Mouse (Mus musculus): ENCODE data around the gene Traf1. TPM values are rescaled to one million over a fixed set of nuclear protein-coding genes. Genes with fewer than 3 reads are reported as not detected.

The Traf1 gene
- total and polyA plus RNA-seq, 2 experiments from 2014 or later: 2.6 to 3.9 TPM

GRCm38 (mm10) chr2:34904849-34905542 lies 56.6 kb downstream of the Traf1 start:
- Histone ChIP-seq H3K36me3 (ENCODE audit: insufficient read depth, low read length) (no peaks in the 10 kb centered on the region), H3K4me3 (ENCODE audit: low read length) (peak overlapping the region; percentile 28), H3K4me2 (ENCODE audit: low read depth, low read length) (peak overlapping the region; percentile 62), H3K9me3 (ENCODE audit: low read length) (no peaks in the 10 kb centered on the region), H3K4me1 (ENCODE audit: insufficient read depth, low read length) (peaks cover 7% of the 10 kb centered on the region; the same call in 1 of the 2 replicates), H3K27me3 (ENCODE audit: insufficient read depth, low read length) (no peaks in the 10 kb centered on the region), H3K27ac (peak overlapping the region; percentile 82), H3K9ac (replicated peaks; ENCODE audit: low read length) (peak overlapping the region; percentile 22)
- DNase-seq (ENCODE audit: low spot score) (peak; percentile 99), ATAC-seq (peak; percentile 98)
- 0 out of 2 replicates have a peak, but pooled peaks have one; percentile 1 for TF ChIP-seq CTCF (IDR thresholded peaks at IDR 0.05; ENCODE audit: low read depth)
- under 1% methylated on average over 34 of the region's 34 CpGs for WGBS

GRCm38 (mm10) chr2:34903652-34904405 lies 57.7 kb downstream of the Traf1 start:
- H3K9ac ChIP-seq (replicated peaks; ENCODE audit: low read length): no peak overlapping the region
- H3K4me1 ChIP-seq (ENCODE audit: insufficient read depth, low read length): peaks cover 7% of the 10 kb centered on the region; the same call in 1 of the 2 replicates
- H3K9me3 ChIP-seq (ENCODE audit: low read length): no peaks in the 10 kb centered on the region
- DNase-seq (ENCODE audit: low spot score): no peak
- H3K27ac ChIP-seq: peak overlapping the region; percentile 61
- no peaks in the 10 kb centered on the region for H3K36me3 ChIP-seq (ENCODE audit: insufficient read depth, low read length)
- no peak for ATAC-seq
- peak overlapping the region; percentile 62 for H3K4me2 ChIP-seq (ENCODE audit: low read depth, low read length)
- H3K27me3 ChIP-seq (ENCODE audit: insufficient read depth, low read length): no peaks in the 10 kb centered on the region
- TF ChIP-seq CTCF (IDR thresholded peaks at IDR 0.05; ENCODE audit: low read depth): no peak
- H3K4me3 ChIP-seq (ENCODE audit: low read length): no peak overlapping the region
- 76% methylated on average over 4 of the region's 4 CpGs for WGBS

- Histone ChIP-seq H3K27me3 (ENCODE audit: insufficient read depth, low read length) (no peaks in the 10 kb centered on the region), H3K4me2 (ENCODE audit: low read depth, low read length) (no peak overlapping the region), H3K9me3 (ENCODE audit: low read length) (no peaks in the 10 kb centered on the region), H3K4me1 (ENCODE audit: insufficient read depth, low read length) (peaks cover 7% of the 10 kb centered on the region; the same call in 1 of the 2 replicates), H3K36me3 (ENCODE audit: insufficient read depth, low read length) (no peaks in the 10 kb centered on the region), H3K4me3 (ENCODE audit: low read length) (no peak overlapping the region), H3K9ac (replicated peaks; ENCODE audit: low read length) (no peak overlapping the region), H3K27ac (no peak overlapping the region)
- 90% methylated on average over 7 of the region's 7 CpGs for WGBS
- no peak for DNase-seq (ENCODE audit: low spot score)
- no peak for ATAC-seq
- TF ChIP-seq CTCF (IDR thresholded peaks at IDR 0.05; ENCODE audit: low read depth): no peak
These were observed 58.4 kb downstream of the Traf1 start for GRCm38 (mm10) chr2:34903191-34903590.

- no peak for DNase-seq (ENCODE audit: low spot score)
- Histone ChIP-seq H3K4me1 (ENCODE audit: insufficient read depth, low read length) (peaks cover 7% of the 10 kb centered on the region; the same call in 1 of the 2 replicates), H3K4me2 (ENCODE audit: low read depth, low read length) (no peak overlapping the region), H3K9me3 (ENCODE audit: low read length) (no peaks in the 10 kb centered on the region), H3K36me3 (ENCODE audit: insufficient read depth, low read length) (no peaks in the 10 kb centered on the region), H3K27ac (no peak overlapping the region), H3K27me3 (ENCODE audit: insufficient read depth, low read length) (no peaks in the 10 kb centered on the region), H3K4me3 (ENCODE audit: low read length) (no peak overlapping the region), H3K9ac (replicated peaks; ENCODE audit: low read length) (no peak overlapping the region)
- ATAC-seq: no peak
- no peak for TF ChIP-seq CTCF (IDR thresholded peaks at IDR 0.05; ENCODE audit: low read depth)
- 87% methylated on average over 6 of the region's 6 CpGs for WGBS
These were observed 58.8 kb downstream of the Traf1 start for GRCm38 (mm10) chr2:34902731-34903130.

GRCm38 (mm10) chr2:34901726-34902125 lies 59.8 kb downstream of the Traf1 start:
- Histone ChIP-seq H3K4me1 (ENCODE audit: insufficient read depth, low read length) (peaks cover 7% of the 10 kb centered on the region; the same call in 1 of the 2 replicates), H3K9ac (replicated peaks; ENCODE audit: low read length) (no peak overlapping the region), H3K27ac (no peak overlapping the region), H3K27me3 (ENCODE audit: insufficient read depth, low read length) (no peaks in the 10 kb centered on the region), H3K9me3 (ENCODE audit: low read length) (no peaks in the 10 kb centered on the region), H3K4me2 (ENCODE audit: low read depth, low read length) (no peak overlapping the region), H3K4me3 (ENCODE audit: low read length) (no peak overlapping the region), H3K36me3 (ENCODE audit: insufficient read depth, low read length) (no peaks in the 10 kb centered on the region)
- DNase-seq (ENCODE audit: low spot score): no peak
- no peak for TF ChIP-seq CTCF (IDR thresholded peaks at IDR 0.05; ENCODE audit: low read depth)
- WGBS: 77% methylated on average over 4 of the region's 4 CpGs
- no peak for ATAC-seq

GRCm38 (mm10) chr2:34900412-34900811 lies 61.2 kb downstream of the Traf1 start:
- DNase-seq (ENCODE audit: low spot score): no peak
- Histone ChIP-seq H3K27ac (no peak overlapping the region), H3K9ac (replicated peaks; ENCODE audit: low read length) (no peak overlapping the region), H3K36me3 (ENCODE audit: insufficient read depth, low read length) (no peaks in the 10 kb centered on the region), H3K4me1 (ENCODE audit: insufficient read depth, low read length) (peaks cover 7% of the 10 kb centered on the region; the same call in 1 of the 2 replicates), H3K4me3 (ENCODE audit: low read length) (no peak overlapping the region), H3K4me2 (ENCODE audit: low read depth, low read length) (no peak overlapping the region), H3K9me3 (ENCODE audit: low read length) (no peaks in the 10 kb centered on the region), H3K27me3 (ENCODE audit: insufficient read depth, low read length) (no peaks in the 10 kb centered on the region)
- no peak for TF ChIP-seq CTCF (IDR thresholded peaks at IDR 0.05; ENCODE audit: low read depth)
- 70% methylated on average over 1 of the region's 1 CpGs for WGBS
- ATAC-seq: no peak
